Mouse (Mus musculus): ENCODE data around the gene Ufm1. TPM values are rescaled to one million over a fixed set of nuclear protein-coding genes. Genes with fewer than 3 reads are reported as not detected.

The Ufm1 gene
- total RNA-seq (2023; ENCODE audit: inconsistent age): 61.6 to 80.8 TPM (median 70.8 TPM) in 4 replicates

GRCm38 (mm10) chr3:53863383-53864220, at the start of gene Ufm1:
Gene Ufm1 (minus strand): TSS chr3:53863830.

GRCm38 (mm10) chr3:53844786-53845185, 18.8 kb downstream of the Ufm1 start, which contains the start of gene Gm10985:
Gene Gm10985 (plus strand): TSS chr3:53845086.

Other genes with a start within 250 kb of the Ufm1 start
- not detected in 4 replicates for gene Frem2, start 206.5 kb downstream of the Ufm1 start, total RNA-seq (2023; ENCODE audit: inconsistent age)
- not detected in 4 replicates for gene Gm10985, start 18.7 kb downstream of the Ufm1 start, total RNA-seq (2023; ENCODE audit: inconsistent age)

Data from B cell, adult (primary cell).